Mouse (Mus musculus): ENCODE data around the gene Cep295.
A peak's percentile ranks its signal among the peaks of the same experiment; 100 is the strongest.
"Not testable (repeated sequence)": the region's sequence is repeated elsewhere in the genome, so short reads cannot be mapped to it uniquely, and the experiment has no call there.

Gene Cep295

GRCm38 (mm10) chr9:15307257-15307656 lies 50.3 kb downstream of the Cep295 start:
- DNase-seq (ENCODE audit: low read depth, low spot score) = no peak

- DNase-seq (ENCODE audit: low read depth, low spot score) = no peak
These were observed 51.0 kb downstream of the Cep295 start, which contains the start of gene 4931406C07Rik for GRCm38 (mm10) chr9:15306398-15307119. TSS of gene 4931406C07Rik (minus strand) at chr9:15306448.

DNA sequence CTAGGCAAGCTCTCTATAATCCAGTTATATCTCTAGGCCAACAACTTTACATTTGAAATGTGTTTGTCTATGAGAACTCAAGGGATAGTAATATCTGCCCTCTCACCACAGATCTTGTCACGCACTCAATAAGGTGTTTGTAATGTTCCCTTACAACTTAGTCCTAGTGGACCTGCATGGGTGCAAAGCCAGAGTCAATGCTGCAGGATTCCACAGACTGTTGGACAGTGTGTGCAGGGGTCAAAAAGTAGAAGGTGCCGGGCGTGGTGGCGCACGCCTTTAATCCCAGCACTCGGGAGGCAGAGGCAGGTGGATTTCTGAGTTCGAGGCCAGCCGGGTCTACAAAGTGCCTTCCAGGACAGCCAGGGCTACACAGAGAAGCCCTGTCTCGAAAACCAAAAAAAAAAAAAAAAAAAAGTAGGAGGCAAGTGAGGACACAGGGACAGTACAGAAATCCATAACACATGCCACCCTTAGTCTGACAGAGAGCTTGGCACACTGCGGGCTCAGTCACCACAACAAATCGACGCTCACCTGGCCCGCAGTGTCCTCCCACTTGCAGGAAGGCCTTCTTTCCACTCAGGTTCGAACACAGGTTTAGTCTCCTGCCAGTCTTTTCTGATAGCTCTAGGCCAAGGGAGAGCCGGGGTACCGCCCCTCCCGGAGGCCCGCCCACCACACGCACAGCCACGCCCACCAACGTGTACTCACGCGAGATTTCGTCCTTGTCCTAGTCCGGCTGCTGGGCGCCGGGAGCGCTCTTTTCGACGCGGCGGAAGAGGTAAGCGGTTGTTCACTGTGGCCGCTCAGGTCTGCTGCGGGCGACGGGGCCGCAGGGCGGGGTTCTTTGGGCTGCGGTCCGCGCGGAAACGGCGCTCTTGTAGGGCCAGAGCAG lies 51.8 kb downstream of the Cep295 start, which contains the start of gene Taf1d:
TSS of gene Taf1d (plus strand) at position 712 of the 895 bp plus-strand sequence.
- peak; percentile 87 for DNase-seq (ENCODE audit: low read depth, low spot score)

- DNase-seq (ENCODE audit: low read depth, low spot score) = no peak
These were observed 54.7 kb downstream of the Cep295 start for GRCm38 (mm10) chr9:15302881-15303280.

DNA sequence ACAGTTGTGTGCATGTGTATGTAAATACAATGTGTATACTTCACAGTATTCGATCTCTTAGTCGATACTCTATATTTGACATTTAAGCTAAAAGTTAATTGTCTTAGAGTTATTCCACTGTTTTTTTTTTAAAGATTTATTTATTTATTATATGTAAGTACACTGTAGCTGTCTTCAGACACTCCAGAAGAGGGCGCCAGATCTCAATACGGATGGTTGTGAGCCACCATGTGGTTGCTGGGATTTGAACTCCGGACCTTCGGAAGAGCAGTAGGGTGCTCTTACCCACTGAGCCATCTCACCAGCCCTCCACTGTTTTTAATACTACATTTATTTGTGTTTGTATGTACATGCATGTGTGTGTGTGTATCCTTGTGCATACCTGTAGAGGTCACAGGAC lies 55.6 kb downstream of the Cep295 start:
- DNase-seq (ENCODE audit: low read depth, low spot score) = not testable (repeated sequence)

DNA sequence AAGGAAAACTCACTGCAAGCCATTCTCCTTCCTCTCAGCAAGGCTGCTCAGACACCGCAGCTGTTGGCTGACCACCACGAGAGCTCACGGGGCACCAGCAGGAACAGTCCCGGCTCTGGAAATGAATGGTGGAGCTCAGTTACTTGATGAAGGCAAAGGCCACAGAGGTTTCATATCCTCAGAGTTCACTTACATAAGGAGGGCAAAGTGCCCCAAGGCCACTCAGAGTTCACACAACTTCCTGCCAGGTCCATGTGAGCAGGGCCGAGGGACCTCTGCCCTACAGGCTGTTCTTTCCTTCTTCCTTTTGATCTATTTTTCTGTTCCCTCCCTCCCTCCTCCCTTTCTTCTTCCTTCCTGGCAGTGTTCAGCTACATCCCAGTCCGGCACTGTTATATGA lies 56.2 kb downstream of the Cep295 start:
- no peak for DNase-seq (ENCODE audit: low read depth, low spot score)

GRCm38 (mm10) chr9:15300056-15300455 lies 57.5 kb downstream of the Cep295 start:
- DNase-seq (ENCODE audit: low read depth, low spot score) = no peak

- DNase-seq (ENCODE audit: low read depth, low spot score) = no peak
These were observed 59.1 kb downstream of the Cep295 start for GRCm38 (mm10) chr9:15298451-15298850.

GRCm38 (mm10) chr9:15297112-15297511 lies 60.5 kb downstream of the Cep295 start:
- DNase-seq (ENCODE audit: low read depth, low spot score) = no peak

DNA sequence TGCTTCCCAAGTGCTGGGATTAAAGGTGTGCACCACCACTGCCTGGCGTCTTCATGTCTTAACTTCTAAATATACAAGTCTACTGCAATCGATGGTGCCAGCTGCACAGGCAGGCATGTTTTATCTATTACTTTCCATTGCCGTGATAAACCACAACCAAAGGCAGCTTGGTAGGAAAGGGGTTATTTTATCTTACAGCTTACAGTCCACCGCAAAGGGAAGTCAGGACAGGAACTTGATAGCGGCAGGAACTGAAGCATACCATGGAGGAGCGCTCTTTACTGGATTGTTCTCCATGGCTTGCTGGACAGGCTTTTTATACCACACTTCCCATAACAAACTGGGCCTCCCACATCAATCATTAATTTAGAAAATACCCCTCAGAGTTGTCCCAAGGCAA lies 68.3 kb downstream of the Cep295 start:
- DNase-seq (ENCODE audit: low read depth, low spot score) = no peak

- no peak for DNase-seq (ENCODE audit: low read depth, low spot score)
These were observed 69.2 kb downstream of the Cep295 start for GRCm38 (mm10) chr9:15288402-15288801.

DNA sequence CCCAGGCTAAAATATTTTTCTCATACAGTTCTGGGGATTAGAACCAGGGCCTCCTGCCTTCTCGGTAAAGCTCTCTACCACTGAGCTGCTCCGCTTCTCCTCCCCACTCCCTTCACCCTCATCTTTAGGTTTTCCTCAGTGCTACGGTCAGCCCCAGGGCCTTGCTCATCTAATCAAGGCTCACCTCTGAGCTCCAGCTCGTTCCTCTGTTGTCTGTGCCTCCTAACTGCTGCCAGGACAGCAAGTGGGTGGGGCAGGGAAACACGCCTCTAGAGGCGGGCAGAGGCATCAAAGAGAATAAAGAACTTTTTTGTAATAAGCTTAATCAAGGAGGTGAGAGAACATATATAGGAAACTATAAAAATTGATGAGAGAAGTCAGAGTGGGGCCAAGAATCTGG lies 69.7 kb downstream of the Cep295 start:
- no peak for DNase-seq (ENCODE audit: low read depth, low spot score)

- DNase-seq (ENCODE audit: low read depth, low spot score) = no peak
These were observed 72.1 kb downstream of the Cep295 start for GRCm38 (mm10) chr9:15285443-15285842.

- DNase-seq (ENCODE audit: low read depth, low spot score) = no peak
These were observed 77.1 kb downstream of the Cep295 start for GRCm38 (mm10) chr9:15280491-15280879.

DNA sequence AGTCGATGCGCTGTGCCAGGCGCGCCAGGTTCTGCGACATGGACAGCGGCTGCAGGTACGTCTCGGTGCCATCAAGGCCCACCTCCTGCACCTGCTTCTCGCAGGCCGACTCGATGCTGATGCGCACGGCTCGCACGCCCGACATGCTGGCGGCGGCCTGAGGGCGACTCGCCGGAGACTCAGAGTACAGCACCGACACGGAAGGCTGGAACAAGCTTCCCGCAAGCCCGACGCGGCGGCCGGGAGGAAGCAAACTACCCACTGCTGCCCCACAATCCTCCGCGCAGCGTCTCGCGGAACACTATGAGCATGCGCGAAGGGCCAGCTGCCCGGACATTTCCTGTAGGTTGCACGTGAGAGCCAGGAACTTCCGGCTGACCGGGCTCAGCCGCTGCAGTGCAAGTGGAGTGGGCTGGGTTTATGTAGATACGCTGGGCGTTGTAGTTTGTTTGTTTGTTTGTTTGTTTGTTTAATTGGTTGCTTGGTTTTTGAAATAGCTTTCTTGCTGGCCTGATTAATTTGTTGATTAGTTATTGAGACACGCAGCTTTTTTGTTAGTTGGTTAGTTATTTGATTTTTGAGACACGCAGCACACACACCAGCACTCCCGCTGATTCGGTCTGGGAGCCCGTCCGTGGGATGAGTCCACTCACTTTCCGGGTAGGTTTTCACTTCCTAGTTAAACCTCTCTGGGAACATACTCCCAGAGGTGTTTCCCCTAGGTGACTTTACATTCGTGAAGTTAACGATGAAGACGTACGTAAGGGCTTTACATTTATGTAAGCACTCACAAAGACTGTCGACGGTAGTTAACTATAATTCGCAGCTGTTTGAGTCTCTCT lies 77.7 kb downstream of the Cep295 start, which contains the start of gene Med17:
TSS of gene Med17 (minus strand) at position 283 of the 842 bp plus-strand sequence.
- peak; percentile 89 for DNase-seq (ENCODE audit: low read depth, low spot score)

DNA sequence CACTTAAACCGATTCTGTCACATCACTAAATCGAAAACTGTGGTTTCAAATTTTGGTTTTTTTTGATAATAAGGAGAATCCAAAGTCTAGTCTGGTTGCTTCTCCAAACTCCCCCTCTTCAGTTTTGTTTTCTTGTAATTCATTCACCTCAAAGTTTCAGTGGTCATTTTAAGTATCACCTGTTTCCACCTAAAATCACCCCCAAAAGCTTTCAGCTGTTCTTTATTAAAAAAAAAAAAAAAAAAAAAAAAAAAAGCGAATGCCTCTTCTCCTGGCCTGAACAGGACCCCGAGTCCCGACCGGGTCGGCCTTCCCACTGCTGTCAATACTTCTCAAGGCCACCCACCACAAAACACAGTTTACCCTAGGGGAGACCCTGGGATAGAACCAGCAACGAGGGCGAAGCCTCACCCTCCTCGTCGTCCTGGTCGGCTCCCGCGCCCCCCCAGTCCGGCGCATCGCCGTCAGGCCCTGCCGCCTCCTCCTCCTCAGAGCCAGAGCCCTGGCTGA lies 78.4 kb downstream of the Cep295 start:
- DNase-seq (ENCODE audit: low read depth, low spot score) = no peak

DNA sequence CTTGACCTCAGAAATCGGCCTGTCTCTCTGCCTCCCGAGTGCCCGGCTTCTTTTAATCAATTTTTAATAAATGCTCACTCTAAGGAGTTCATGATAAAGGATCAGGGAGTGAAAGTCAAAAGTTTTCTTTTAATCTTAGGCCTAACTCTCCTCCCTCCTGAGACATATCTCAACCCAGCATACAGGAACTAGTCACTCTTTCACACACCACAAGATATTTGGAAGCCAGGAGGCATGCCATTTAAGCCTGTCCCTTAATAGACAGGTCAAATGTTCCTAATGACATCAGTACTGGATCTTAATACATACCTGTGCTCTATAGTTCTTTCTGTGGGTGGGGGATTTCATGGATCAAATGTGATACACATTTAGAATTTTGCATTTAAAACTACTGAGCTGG lies 79.2 kb downstream of the Cep295 start:
- DNase-seq (ENCODE audit: low read depth, low spot score) = no peak

DNA sequence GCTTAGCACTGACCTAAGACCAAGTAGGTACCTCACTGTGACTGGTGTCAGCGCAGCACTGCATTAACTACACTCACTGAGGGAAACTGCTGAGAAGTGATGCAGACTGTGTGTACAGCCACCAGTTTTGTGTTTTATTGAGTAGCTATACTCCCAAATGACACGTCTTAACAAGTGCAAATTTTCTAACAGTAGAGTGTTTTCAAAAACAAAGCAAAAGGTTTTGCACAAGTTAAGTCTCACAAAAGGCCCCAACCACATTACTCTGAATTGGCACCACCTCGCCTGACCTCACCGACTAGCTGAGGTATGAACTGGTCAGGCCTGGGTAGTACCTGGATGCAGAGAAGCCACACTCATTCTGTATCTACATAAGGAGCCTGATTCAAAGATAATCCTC lies 80.7 kb downstream of the Cep295 start:
- DNase-seq (ENCODE audit: low read depth, low spot score) = no peak

GRCm38 (mm10) chr9:15273981-15274380 lies 83.6 kb downstream of the Cep295 start:
- no peak for DNase-seq (ENCODE audit: low read depth, low spot score)

All from retina, adult 2 months (tissue).